Mouse (Mus musculus) embryonic fibroblast, embryonic 13.5 days (primary cell): ENCODE measurements around the gene Lamb2. TPM values are rescaled to one million over a fixed set of nuclear protein-coding genes. Genes with fewer than 3 reads are reported as not detected.

Experiments used
- H3K27ac ChIP-seq: 2 replicates; pipeline ENCODE4 v1.5.1; 2012; ENCODE audit warnings: low read length, control low read depth, inconsistent platforms; ENCODE audit not compliant: insufficient read depth
- H3K4me1 ChIP-seq: 2 replicates; pipeline ENCODE4 v1.6.1; 2011; ENCODE audit warnings: low read length; ENCODE audit not compliant: control insufficient read depth, insufficient read depth
- H3K4me3 ChIP-seq: 2 replicates; pipeline ENCODE4 v1.5.1; 2011; ENCODE audit warnings: mild to moderate bottlenecking, control low read depth, low read length; ENCODE audit not compliant: insufficient read depth
- CTCF ChIP-seq: IDR thresholded peaks from 2 replicates; pipeline ENCODE4 v1.5.1; 2011; ENCODE audit warnings: mild to moderate bottlenecking, control low read depth, low read length, moderate library complexity, borderline replicate concordance; ENCODE audit not compliant: insufficient read depth
- POLR2A ChIP-seq: IDR thresholded peaks from 2 replicates; pipeline ENCODE4 v1.6.1; 2011; ENCODE audit warnings: low read depth, mild to moderate bottlenecking, control low read depth, low read length, moderate library complexity
- polyA plus RNA-seq: library from polyadenylated mRNA; stranded (reverse); fragments of >200 nt; gene quantifications from 2 replicates; pipeline ENCODE4 v1.2.4, GENCODE M21; 2011; ENCODE audit warnings: low read depth; ENCODE audit not compliant: missing spikeins, insufficient read length

Gene Lamb2
- polyA plus RNA-seq, 1 experiment: 152 TPM

DNA sequence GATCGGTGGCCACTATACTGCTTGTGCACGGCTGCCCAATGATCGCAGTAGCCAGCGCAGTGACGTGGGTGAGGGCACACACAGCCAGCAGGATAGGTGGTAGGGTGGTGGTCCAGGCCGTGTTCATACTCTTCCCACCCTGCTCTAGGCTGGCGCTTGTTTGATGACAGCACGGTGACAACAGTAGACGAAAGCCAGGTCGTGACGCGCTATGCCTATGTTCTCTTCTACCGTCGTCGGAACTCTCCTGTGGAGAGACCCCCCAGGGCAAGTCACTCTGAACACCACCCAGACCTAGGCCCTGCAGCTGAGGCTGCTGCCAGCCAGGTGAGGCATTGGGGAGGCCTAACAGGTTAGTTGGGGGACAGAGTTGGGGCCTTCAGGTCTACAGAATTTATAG, 20.4 kb downstream of the Lamb2 start:
- no peak overlapping the region for H3K27ac ChIP-seq

GRCm38 (mm10) chr9:108506901-108507300, 27.4 kb downstream of the Lamb2 start:
- Histone ChIP-seq H3K4me3 (0 out of 2 replicates have a peak overlapping the region, but pooled peaks have one; percentile 65), H3K4me1 (peaks cover 5% of the 10 kb centered on the region), H3K27ac (no peak overlapping the region)
- no peak for TF ChIP-seq POLR2A
- TF ChIP-seq CTCF: no peak

More for the DNA sequence above, 20.4 kb downstream of the Lamb2 start:
- no peak for TF ChIP-seq CTCF
- TF ChIP-seq POLR2A: no peak
- Histone ChIP-seq H3K4me3 (no peak overlapping the region), H3K4me1 (no peaks in the 10 kb centered on the region)

DNA sequence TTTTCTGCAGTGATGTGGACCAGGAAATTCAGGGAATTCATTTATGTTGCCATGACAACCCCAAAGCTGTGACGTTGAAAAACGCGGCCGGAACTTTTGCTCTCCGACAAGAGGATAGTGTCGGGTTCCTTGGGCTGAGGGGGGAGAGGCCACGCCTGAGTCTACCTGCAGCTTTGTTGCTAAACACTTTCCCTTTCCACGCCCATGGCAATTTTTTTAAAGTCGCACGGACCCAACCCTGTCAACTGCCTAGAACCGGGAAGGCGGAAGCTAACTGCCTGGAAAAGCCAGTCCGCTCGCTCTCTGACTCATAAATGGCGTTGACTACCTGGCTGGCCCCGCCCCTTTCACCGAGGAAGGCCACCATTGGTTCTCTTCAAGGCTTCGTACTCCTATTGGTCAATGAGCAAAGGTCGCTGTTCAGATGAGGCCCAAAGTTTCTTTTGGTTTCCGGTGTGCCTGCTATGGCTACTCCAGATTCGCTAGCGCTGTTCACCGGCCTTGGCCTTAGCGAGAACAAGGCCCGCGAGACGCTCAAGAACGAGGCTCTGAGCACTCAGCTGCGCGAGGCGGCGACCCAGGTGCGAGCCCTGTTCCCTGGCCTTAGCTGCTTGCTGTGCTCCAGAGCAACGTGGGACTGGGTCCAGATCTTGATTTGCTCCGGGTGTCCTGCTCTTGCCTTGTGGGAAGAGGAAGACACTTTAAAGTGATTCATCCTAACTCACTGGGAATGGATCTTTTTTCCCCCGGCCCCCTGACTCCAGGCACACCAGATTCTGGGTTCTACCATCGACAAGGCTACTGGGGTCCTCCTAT, 28.3 kb downstream of the Lamb2 start, which contains the start of gene Qars:
Gene Qars (plus strand): TSS at position 88 of the 816 bp plus-strand sequence.
- H3K4me1 ChIP-seq: peaks cover 5% of the 10 kb centered on the region
- TF ChIP-seq CTCF: no peak
- TF ChIP-seq POLR2A: peak; percentile 87
- H3K27ac ChIP-seq: peak within 1 kb of the TSS; percentile 49
- H3K4me3 ChIP-seq: peak within 1 kb of the TSS; percentile 65

- Histone ChIP-seq H3K4me3 (peak overlapping the region; percentile 65), H3K4me1 (peaks cover 5% of the 10 kb centered on the region), H3K27ac (no peak overlapping the region)
- no peak for TF ChIP-seq POLR2A
- TF ChIP-seq CTCF: no peak
Measured at GRCm38 (mm10) chr9:108508776-108509175, 29.2 kb downstream of the Lamb2 start.

DNA sequence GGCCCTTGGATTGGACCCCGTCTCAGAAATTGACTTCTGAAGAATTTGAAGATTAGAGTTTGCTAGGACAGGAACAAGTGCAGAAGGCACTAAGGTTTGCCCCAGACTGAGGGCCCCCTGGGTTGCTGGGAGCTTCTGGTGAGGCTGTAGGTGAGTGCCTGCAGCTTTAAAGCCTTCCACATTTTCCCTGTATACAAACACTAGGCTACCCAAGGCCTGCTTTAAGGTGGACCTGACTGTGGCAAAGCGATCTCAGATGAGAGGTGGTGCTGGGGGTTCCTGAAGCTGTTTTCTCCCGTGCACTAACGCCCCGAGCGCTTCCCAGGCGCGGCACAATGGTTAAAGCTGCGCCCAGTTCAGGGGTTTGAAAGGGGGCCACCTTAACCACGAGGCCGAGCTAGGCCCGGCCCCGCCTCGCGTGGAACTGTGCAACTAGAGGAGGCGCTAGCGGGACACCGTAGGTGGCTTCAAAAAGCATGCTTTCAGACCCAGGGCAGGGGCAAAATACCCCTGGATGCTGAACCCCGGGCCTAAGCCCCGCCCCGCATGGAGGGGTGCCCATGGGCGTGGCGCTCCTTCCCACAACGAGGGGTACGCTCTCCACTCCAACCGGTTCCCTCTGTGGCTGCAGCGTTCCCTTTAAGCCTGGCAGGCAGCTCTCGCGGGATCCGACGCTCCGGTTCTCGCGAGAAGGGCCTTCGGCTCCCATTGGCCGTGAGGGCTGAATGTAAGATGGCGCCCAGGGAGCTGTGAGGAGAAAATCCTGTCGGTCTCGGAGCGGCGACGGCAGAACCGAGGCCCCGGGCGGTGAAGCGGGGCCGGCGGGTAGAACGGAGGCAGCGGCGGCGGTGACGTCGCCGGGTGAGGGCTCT, 37.1 kb downstream of the Lamb2 start, which contains the start of gene Qrich1:
Gene Qrich1 (plus strand): TSS at position 427 of the 872 bp plus-strand sequence.
- H3K4me1 ChIP-seq: peaks cover 12% of the 10 kb centered on the region
- H3K27ac ChIP-seq: peak within 1 kb of the TSS; percentile 95
- TF ChIP-seq POLR2A (peak; percentile 61), CTCF (no peak)
- H3K4me3 ChIP-seq: peak within 1 kb of the TSS; percentile 100

- TF ChIP-seq CTCF: no peak
- TF ChIP-seq POLR2A: no peak; the same call in 1 of the 2 replicates
- peak overlapping the region; percentile 95 for H3K27ac ChIP-seq
- H3K4me3 ChIP-seq: peak overlapping the region; percentile 100
- peaks cover 16% of the 10 kb centered on the region for H3K4me1 ChIP-seq
Measured at GRCm38 (mm10) chr9:108517253-108517930, 37.9 kb downstream of the Lamb2 start.

DNA sequence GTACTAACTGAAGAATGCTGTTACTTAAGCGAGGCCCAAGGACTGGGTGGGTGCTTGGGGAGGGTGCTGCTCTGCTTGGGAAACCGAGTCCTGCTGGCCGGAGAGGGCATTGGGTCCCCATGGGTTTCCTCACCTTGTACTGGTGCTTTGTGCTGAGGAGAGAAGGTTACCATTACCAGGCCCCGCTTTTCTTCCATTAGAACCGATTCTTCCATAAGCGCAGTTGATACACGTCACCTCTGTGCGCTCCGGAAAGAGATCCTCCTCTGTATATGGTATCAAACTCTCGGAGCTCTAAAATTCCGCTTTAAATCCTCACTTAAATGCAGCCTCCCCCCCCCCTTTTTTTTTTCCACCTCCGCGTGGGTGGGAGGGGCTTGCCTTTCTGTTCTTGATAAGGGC, 38.4 kb downstream of the Lamb2 start:
- TF ChIP-seq CTCF: no peak
- peak; percentile 28; the same call in 1 of the 2 replicates for TF ChIP-seq POLR2A
- Histone ChIP-seq H3K27ac (peak overlapping the region; percentile 95), H3K4me3 (peak overlapping the region; percentile 100), H3K4me1 (peaks cover 16% of the 10 kb centered on the region)

- TF ChIP-seq CTCF (no peak), POLR2A (no peak)
- H3K4me1 ChIP-seq: peaks cover 16% of the 10 kb centered on the region
- H3K4me3 ChIP-seq: no peak overlapping the region
- H3K27ac ChIP-seq: no peak overlapping the region; the same call in 1 of the 2 replicates
Measured at GRCm38 (mm10) chr9:108521604-108522003, 42.1 kb downstream of the Lamb2 start.

DNA sequence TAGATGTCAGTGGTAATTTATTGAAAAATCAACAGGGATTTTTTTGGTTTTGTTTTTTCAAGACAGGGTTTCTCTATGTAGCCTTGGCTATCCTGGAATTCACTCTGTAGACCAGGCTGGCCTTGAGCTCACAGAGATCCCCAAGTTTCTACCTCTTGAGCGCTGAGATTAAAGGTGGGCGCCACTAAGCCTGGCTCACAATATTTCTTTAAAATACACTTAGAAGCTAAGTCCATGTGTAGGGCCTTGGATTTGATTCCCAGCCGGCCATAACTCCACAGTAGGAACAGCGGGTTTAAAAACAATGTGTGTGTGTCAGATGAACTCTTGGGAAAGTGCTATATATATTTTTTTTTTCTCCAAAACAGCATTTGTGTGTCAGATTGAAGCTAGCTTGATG, 43.8 kb downstream of the Lamb2 start:
- no peak for TF ChIP-seq POLR2A
- no peak for TF ChIP-seq CTCF
- Histone ChIP-seq H3K4me3 (no peak overlapping the region), H3K4me1 (peaks cover 16% of the 10 kb centered on the region), H3K27ac (no peak overlapping the region)
